Mouse (Mus musculus): ENCODE results near the gene Pdxk.

Pdxk gene

GRCm38 (mm10) chr10:78460463-78460862 is 4.3 kb downstream of the Pdxk start:
- CTCF ChIA-PET: no interaction called here

GRCm38 (mm10) chr10:78458348-78459111 is 6.2 kb downstream of the Pdxk start:
- CTCF ChIA-PET: interaction anchor here (0.6 to 0.7 kb wide), 2 partner anchors 16 to 482 kb away, joined by 3 to 7 read pairs; no protein-coding TSS in a partner anchor

GRCm38 (mm10) chr10:78457495-78458347 is 7.1 kb downstream of the Pdxk start:
- CTCF ChIA-PET: interaction anchor here (0.6 kb wide), 1 partner anchor 482 kb away, joined by 3 read pairs; no protein-coding TSS in a partner anchor

GRCm38 (mm10) chr10:78456696-78457095 is 8.1 kb downstream of the Pdxk start:
- CTCF ChIA-PET: no interaction called here

- CTCF ChIA-PET: no interaction called here
Measured at GRCm38 (mm10) chr10:78452641-78453040, 12.1 kb downstream of the Pdxk start.

- CTCF ChIA-PET: no interaction called here
Measured at GRCm38 (mm10) chr10:78450761-78451160, 14.0 kb downstream of the Pdxk start.

GRCm38 (mm10) chr10:78447396-78447795 is 17.4 kb downstream of the Pdxk start:
- CTCF ChIA-PET: no interaction called here

GRCm38 (mm10) chr10:78446195-78446594 is 18.6 kb downstream of the Pdxk start:
- CTCF ChIA-PET: interaction anchor here (0.6 kb wide), 1 partner anchor 436 kb away, joined by 8 read pairs; the partner anchor contains the start of gene Pfkl

GRCm38 (mm10) chr10:78442292-78442691 is 22.5 kb downstream of the Pdxk start:
- CTCF ChIA-PET: interaction anchor here (0.5 kb wide), 1 partner anchor 32 kb away, joined by 3 read pairs; no protein-coding TSS in a partner anchor

GRCm38 (mm10) chr10:78441606-78442005 is 23.2 kb downstream of the Pdxk start:
- CTCF ChIA-PET: no interaction called here

- CTCF ChIA-PET: no interaction called here
Measured at GRCm38 (mm10) chr10:78440812-78441211, 24.0 kb downstream of the Pdxk start.

- CTCF ChIA-PET: no interaction called here
Measured at GRCm38 (mm10) chr10:78439990-78440389, 24.8 kb downstream of the Pdxk start.

GRCm38 (mm10) chr10:78439550-78439949 is 25.2 kb downstream of the Pdxk start:
- CTCF ChIA-PET: no interaction called here

GRCm38 (mm10) chr10:78438094-78438493 is 26.7 kb downstream of the Pdxk start:
- CTCF ChIA-PET: no interaction called here

GRCm38 (mm10) chr10:78432853-78433252 is 31.9 kb downstream of the Pdxk start:
- CTCF ChIA-PET: no interaction called here

- CTCF ChIA-PET: no interaction called here
Measured at GRCm38 (mm10) chr10:78429776-78430175, 35.0 kb downstream of the Pdxk start.

GRCm38 (mm10) chr10:78429180-78429579 is 35.6 kb downstream of the Pdxk start:
- CTCF ChIA-PET: no interaction called here

- CTCF ChIA-PET: no interaction called here
Measured at GRCm38 (mm10) chr10:78428070-78428469, 36.7 kb downstream of the Pdxk start.

- CTCF ChIA-PET: interaction anchor here (0.7 to 1.4 kb wide), 2 partner anchors 14 to 60 kb away, joined by 3 to 4 read pairs; partner anchors contain the start of gene Rrp1
Measured at GRCm38 (mm10) chr10:78426117-78426735, 38.5 kb downstream of the Pdxk start.

GRCm38 (mm10) chr10:78425181-78426041 is 39.4 kb downstream of the Pdxk start, which contains the start of gene Cstb:
Cstb (plus strand) TSS chr10:78425669.
- CTCF ChIA-PET: interaction anchor here (1.4 kb wide), 1 partner anchor 13 kb away, joined by 3 read pairs; the partner anchor contains the start of gene Rrp1

GRCm38 (mm10) chr10:78422614-78423013 is 42.2 kb downstream of the Pdxk start:
- CTCF ChIA-PET: no interaction called here
